Mouse (Mus musculus) intestine, embryonic 16.5 days (tissue): ENCODE measurements around the gene Sectm1b. TPM values are rescaled to one million over a fixed set of nuclear protein-coding genes. Genes with fewer than 3 reads are reported as not detected.

Experiments used
- ATAC-seq: fragments of 200-750 bp; cut with Nextera tagmentation; 2 replicates; pipeline ENCODE4 v1.8.0; 2017; ENCODE audit warnings: moderate TSS enrichment, moderate library complexity
- H3K27ac ChIP-seq: fragments of 300-500 bp; sonication (generic); 2 replicates; pipeline ENCODE4 v1.5.1; 2014; ENCODE audit warnings: mild to moderate bottlenecking, low read length
- H3K27me3 ChIP-seq: fragments of 300-500 bp; sonication (generic); replicated peaks from 2 replicates; pipeline ENCODE4 v1.6.1; 2014; ENCODE audit warnings: low read length, control low read depth, mixed read lengths; ENCODE audit not compliant: control insufficient read depth, insufficient read depth
- H3K36me3 ChIP-seq: fragments of 300-500 bp; sonication (generic); 2 replicates; pipeline ENCODE4 v1.6.1; 2014; ENCODE audit warnings: low read length, control low read depth; ENCODE audit not compliant: control insufficient read depth, insufficient read depth
- H3K4me1 ChIP-seq: fragments of 300-500 bp; sonication (generic); 2 replicates; pipeline ENCODE4 v1.6.1; 2014; ENCODE audit warnings: low read length, control low read depth, mixed read lengths; ENCODE audit not compliant: control insufficient read depth, insufficient read depth
- H3K4me2 ChIP-seq: fragments of 300-500 bp; sonication (generic); 2 replicates; pipeline ENCODE4 v1.6.1; 2014; ENCODE audit warnings: low read depth, low read length, control low read depth
- H3K4me3 ChIP-seq: fragments of 300-500 bp; sonication (generic); 2 replicates; pipeline ENCODE4 v1.5.1; 2014; ENCODE audit warnings: mild to moderate bottlenecking, low read length
- H3K9ac ChIP-seq: fragments of 300-500 bp; sonication (generic); 2 replicates; pipeline ENCODE4 v1.6.1; 2014; ENCODE audit warnings: low read depth, low read length
- H3K9me3 ChIP-seq: fragments of 300-500 bp; sonication (generic); 2 replicates; pipeline ENCODE4 v1.6.1; 2016; ENCODE audit warnings: low read length, control low read depth; ENCODE audit not compliant: control insufficient read depth
- WGBS: fragments of 180-500 bp; shearing (Covaris S2); extraction: QIAGEN DNeasy Blood & Tissue Kit; methylation state at CpG from one replicate; pipeline ENCODE4 v1.1.7; 2014; 5-methylcytosine and 5-hydroxymethylcytosine counted together
- polyA plus RNA-seq: library from polyadenylated mRNA; unstranded; fragments of >200 nt; fragmentation: Nextera tagmentation; extraction: Ambion mirVana; gene quantifications from 2 replicates; pipeline ENCODE4 v1.2.1, GENCODE M21; 2015

Gene Sectm1b
- polyA plus RNA-seq, 1 experiment from 2014 or later: 0.93 TPM

DNA sequence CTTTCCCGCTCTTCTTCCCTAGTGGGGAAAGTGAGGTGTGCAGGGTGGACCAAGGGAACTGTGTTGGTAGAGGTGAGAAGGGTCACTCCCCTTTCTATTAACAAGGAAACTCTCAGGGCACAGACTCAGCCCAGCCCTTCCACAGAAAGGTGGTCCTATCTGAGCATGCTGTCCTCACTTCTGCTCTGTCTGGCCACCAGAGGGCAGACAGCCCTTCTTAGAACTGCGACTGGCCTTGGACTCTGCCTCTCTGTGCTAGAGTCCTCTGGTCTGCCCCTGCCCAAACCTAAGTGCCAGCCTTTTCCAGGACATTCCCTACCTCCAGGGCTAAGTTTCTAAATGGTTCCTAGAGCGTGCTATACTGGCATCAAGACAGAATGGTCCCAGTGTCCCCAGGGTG lies 45.7 kb downstream of the Sectm1b start:
- Histone ChIP-seq H3K27me3 (no peaks in the 10 kb centered on the region), H3K27ac (no peak overlapping the region), H3K9me3 (no peaks in the 10 kb centered on the region), H3K36me3 (no peaks in the 10 kb centered on the region), H3K4me2 (no peak overlapping the region), H3K9ac (no peak overlapping the region), H3K4me1 (peaks cover 7% of the 10 kb centered on the region), H3K4me3 (no peak overlapping the region)
- 35% methylated on average over 3 of the region's 3 CpGs for WGBS
- ATAC-seq: peak; percentile 83

DNA sequence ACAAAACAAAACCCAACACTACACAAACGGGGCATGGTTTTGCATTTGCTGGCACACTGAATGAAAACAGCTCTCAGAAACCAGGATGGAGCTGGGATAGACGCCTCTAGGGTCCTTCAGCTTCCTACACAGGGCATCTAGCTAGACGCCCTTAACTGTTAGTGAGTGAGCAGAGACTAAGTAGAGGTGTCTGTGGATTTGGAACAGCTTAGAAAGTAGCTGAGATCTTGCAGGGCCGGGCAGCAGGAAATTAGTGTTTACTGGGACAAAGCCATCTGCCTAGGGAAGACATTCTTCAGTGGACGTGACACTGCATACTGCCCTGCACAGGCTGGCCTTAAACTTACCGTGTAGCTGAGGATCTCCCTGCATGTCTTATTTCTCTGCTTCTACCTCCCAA lies 47.9 kb downstream of the Sectm1b start:
- H3K27me3 ChIP-seq: no peaks in the 10 kb centered on the region
- peak overlapping the region; percentile 55; the same call in 1 of the 2 replicates for H3K4me2 ChIP-seq
- no peak overlapping the region for H3K27ac ChIP-seq
- H3K4me3 ChIP-seq: no peak overlapping the region
- no peaks in the 10 kb centered on the region for H3K9me3 ChIP-seq
- H3K9ac ChIP-seq: no peak overlapping the region
- no peaks in the 10 kb centered on the region for H3K36me3 ChIP-seq
- peaks cover 7% of the 10 kb centered on the region for H3K4me1 ChIP-seq
- ATAC-seq: no peak
- WGBS: 38% methylated on average over 6 of the region's 6 CpGs

GRCm38 (mm10) chr11:121014896-121015300 lies 48.5 kb downstream of the Sectm1b start:
- ATAC-seq: no peak
- 41% methylated on average over 19 of the region's 19 CpGs for WGBS
- Histone ChIP-seq H3K4me1 (peaks cover 7% of the 10 kb centered on the region), H3K9ac (peak overlapping the region; percentile 57), H3K4me2 (peak overlapping the region; percentile 55), H3K27ac (no peak overlapping the region), H3K9me3 (no peaks in the 10 kb centered on the region), H3K27me3 (no peaks in the 10 kb centered on the region), H3K36me3 (no peaks in the 10 kb centered on the region), H3K4me3 (peak overlapping the region; percentile 31)

DNA sequence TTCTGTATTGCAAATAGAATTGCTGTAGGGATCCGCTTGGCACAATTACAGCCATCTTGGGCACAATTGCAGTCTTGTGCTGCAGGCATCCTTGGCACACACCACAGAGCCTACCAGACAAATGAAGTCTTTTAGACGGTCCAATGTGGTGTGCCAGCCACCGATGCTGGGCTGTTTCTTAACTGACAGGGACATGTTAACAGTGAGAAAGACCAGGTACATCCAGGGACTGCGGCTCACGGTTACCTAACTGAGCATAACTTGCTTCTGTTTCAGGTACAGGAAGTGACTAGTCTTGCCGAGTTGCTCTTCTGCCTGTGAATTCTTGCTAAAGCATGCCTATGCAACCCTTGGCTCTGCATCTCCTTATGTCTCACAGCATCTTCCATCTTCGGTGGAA lies 49.7 kb downstream of the Sectm1b start:
- no peak overlapping the region for H3K27ac ChIP-seq
- no peak overlapping the region for H3K9ac ChIP-seq
- no peak overlapping the region for H3K4me2 ChIP-seq
- 75% methylated on average over 7 of the region's 7 CpGs for WGBS
- peaks cover 7% of the 10 kb centered on the region for H3K4me1 ChIP-seq
- no peaks in the 10 kb centered on the region for H3K36me3 ChIP-seq
- no peaks in the 10 kb centered on the region for H3K9me3 ChIP-seq
- no peak for ATAC-seq
- no peak overlapping the region for H3K4me3 ChIP-seq
- H3K27me3 ChIP-seq: no peaks in the 10 kb centered on the region

DNA sequence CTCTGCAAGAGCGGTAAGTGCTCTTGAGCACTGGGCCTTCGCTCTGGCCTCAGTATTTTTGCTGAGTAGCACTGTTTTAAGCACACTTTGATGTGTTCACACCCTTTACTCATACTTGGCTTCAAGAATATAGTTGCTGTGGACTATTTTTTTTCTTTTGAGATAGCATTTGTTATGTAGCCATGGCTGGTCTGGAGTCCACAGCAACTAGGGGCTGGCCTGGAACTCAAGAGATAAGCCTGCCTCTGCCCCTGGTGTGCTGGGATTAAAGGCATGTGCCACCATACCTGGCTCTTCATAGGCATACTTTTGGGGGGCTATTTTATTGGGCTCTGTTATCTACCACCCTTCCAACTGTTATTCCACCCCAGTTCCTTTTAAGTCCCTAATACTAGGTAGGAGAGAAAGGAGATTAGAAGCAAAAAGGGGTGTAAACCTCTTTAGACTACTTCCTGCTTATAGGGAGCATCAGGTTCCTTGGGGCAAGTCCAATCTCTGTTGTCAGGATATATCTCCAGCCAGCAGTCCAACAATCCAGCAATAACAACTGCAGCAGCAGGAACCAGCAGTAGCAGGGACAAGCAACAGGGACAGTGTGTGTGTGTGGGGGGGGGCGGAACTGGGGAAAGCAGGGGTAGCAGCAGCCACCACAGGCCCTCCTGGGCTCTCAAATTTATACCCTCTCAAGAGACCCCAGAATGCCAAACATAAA lies 53.2 kb downstream of the Sectm1b start:
- H3K4me1 ChIP-seq: peaks cover 4% of the 10 kb centered on the region
- no peaks in the 10 kb centered on the region for H3K36me3 ChIP-seq
- H3K27ac ChIP-seq: no peak overlapping the region
- no peak for ATAC-seq
- H3K4me2 ChIP-seq: no peak overlapping the region
- no peak overlapping the region for H3K4me3 ChIP-seq
- H3K27me3 ChIP-seq: no peaks in the 10 kb centered on the region
- H3K9ac ChIP-seq: no peak overlapping the region
- H3K9me3 ChIP-seq: no peaks in the 10 kb centered on the region
- WGBS: 91% methylated on average over 3 of the region's 3 CpGs

DNA sequence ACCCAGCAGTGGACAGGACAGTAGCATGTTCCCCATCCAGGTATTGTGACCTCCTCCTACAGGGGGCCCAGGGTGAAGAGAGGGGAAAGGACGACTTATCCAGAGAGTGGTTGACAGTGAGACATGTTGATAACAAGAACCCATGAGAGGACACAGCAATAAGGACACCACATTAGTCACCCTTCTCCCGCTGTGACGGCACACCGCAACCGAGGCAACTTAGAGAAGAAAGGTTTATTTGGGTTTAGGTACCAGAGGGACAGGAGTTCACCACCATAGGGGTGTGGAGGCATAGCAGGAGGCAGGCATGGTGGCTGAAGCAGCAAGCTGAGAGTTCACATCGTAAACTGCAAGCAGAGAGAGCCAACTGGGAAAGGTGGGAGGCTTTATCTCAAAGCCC lies 57.2 kb downstream of the Sectm1b start:
- Histone ChIP-seq H3K4me3 (no peak overlapping the region), H3K4me1 (no peaks in the 10 kb centered on the region), H3K36me3 (no peaks in the 10 kb centered on the region), H3K27me3 (no peaks in the 10 kb centered on the region), H3K9ac (no peak overlapping the region), H3K9me3 (no peaks in the 10 kb centered on the region), H3K4me2 (no peak overlapping the region), H3K27ac (no peak overlapping the region)
- no peak for ATAC-seq
- WGBS: 67% methylated on average over 6 of the region's 6 CpGs

- H3K27ac ChIP-seq: no peak overlapping the region
- ATAC-seq: no peak
- WGBS: 48% methylated on average over 5 of the region's 5 CpGs
These were observed 59.1 kb downstream of the Sectm1b start for GRCm38 (mm10) chr11:121004281-121004680.

More at GRCm38 (mm10) chr11:121004281-121004680, 59.1 kb downstream of the Sectm1b start:
- Histone ChIP-seq H3K36me3 (no peaks in the 10 kb centered on the region), H3K4me2 (no peak overlapping the region), H3K9me3 (no peaks in the 10 kb centered on the region), H3K27me3 (no peaks in the 10 kb centered on the region), H3K4me1 (no peaks in the 10 kb centered on the region), H3K9ac (no peak overlapping the region), H3K4me3 (no peak overlapping the region)

Other genes starting within 250 kb of the Sectm1b start
- gene Fasn, start 239.0 kb downstream of the Sectm1b start, polyA plus RNA-seq: 42.0 and 47.6 TPM in 2 replicates
- gene Ccdc57, start 130.7 kb downstream of the Sectm1b start, polyA plus RNA-seq: 3.6 and 4.3 TPM in 2 replicates
- 83.8 and 92.6 TPM in 2 replicates for gene Slc16a3, start 115.1 kb downstream of the Sectm1b start, polyA plus RNA-seq
- 93.9 and 97.7 TPM in 2 replicates for gene Csnk1d, start 72.2 kb downstream of the Sectm1b start, polyA plus RNA-seq
- gene Cd7, start 24.2 kb downstream of the Sectm1b start, polyA plus RNA-seq: 6.7 and 7.9 TPM in 2 replicates
- gene Sectm1a, start 17.7 kb upstream of the Sectm1b start, polyA plus RNA-seq: 7.0 and 10.4 TPM in 2 replicates
- not detected in 2 replicates for gene Tex19.2, start 55.1 kb upstream of the Sectm1b start, polyA plus RNA-seq
- not detected in 2 replicates for gene Tex19.1, start 82.6 kb upstream of the Sectm1b start, polyA plus RNA-seq
- gene Uts2r, start 96.7 kb upstream of the Sectm1b start, polyA plus RNA-seq: not detected in 2 replicates
- gene Hexdc, start 140.9 kb upstream of the Sectm1b start, polyA plus RNA-seq: 9.7 and 10.1 TPM in 2 replicates
- 31.2 and 32.0 TPM in 2 replicates for gene Ogfod3, start 141.1 kb upstream of the Sectm1b start, polyA plus RNA-seq
- 33.8 and 36.5 TPM in 2 replicates for gene Cybc1, start 165.8 kb upstream of the Sectm1b start, polyA plus RNA-seq
- gene Narf, start 173.7 kb upstream of the Sectm1b start, polyA plus RNA-seq: 52.2 and 52.6 TPM in 2 replicates
- gene Foxk2, start 196.4 kb upstream of the Sectm1b start, polyA plus RNA-seq: 4.4 and 4.6 TPM in 2 replicates